Mouse (Mus musculus) liver, postnatal 0 days (tissue): ENCODE measurements at regions not wholly inside any gene's neighbourhood (a gene's known extent, or its start where the extent isn't known, plus 50 kb on each side); places are given as distances from the start of the nearest gene placed in this dataset.

Experiments used
- ATAC-seq: fragments of 200-750 bp; cut with Nextera tagmentation; 2 replicates; pipeline ENCODE4 v1.8.0; 2017; ENCODE audit warnings: mild to moderate bottlenecking, moderate library complexity
- DNase-seq: peaks from one replicate; pipeline ENCODE4 v3.0.0-alpha.2; 2016
- H3K27ac ChIP-seq: fragments of 300-500 bp; sonication (generic); 2 replicates; pipeline ENCODE4 v1.5.1; 2014; ENCODE audit warnings: antibody characterized with exemption, moderate library complexity, mild to moderate bottlenecking, low read depth
- H3K27me3 ChIP-seq: fragments of 300-500 bp; sonication (generic); 2 replicates; pipeline ENCODE4 v1.6.1; 2014; ENCODE audit warnings: low read length, control low read depth, mixed read lengths; ENCODE audit not compliant: insufficient read depth
- H3K36me3 ChIP-seq: fragments of 300-500 bp; sonication (generic); replicated peaks from 2 replicates; pipeline ENCODE4 v1.6.1; 2014; ENCODE audit warnings: mild to moderate bottlenecking, control low read depth, low read length, moderate library complexity, mixed read lengths; ENCODE audit not compliant: insufficient read depth
- H3K4me1 ChIP-seq: fragments of 300-500 bp; sonication (generic); 2 replicates; pipeline ENCODE4 v1.6.1; 2014; ENCODE audit warnings: antibody characterized with exemption, mild to moderate bottlenecking, control low read depth; ENCODE audit not compliant: insufficient read depth
- H3K4me2 ChIP-seq: fragments of 300-500 bp; sonication (generic); 2 replicates; pipeline ENCODE4 v1.6.1; 2014; ENCODE audit warnings: low read depth, mild to moderate bottlenecking, low read length, moderate library complexity, mixed read lengths
- H3K4me3 ChIP-seq: fragments of 300-500 bp; sonication (generic); 2 replicates; pipeline ENCODE4 v1.5.1; 2014; ENCODE audit warnings: low read depth, low read length
- H3K9ac ChIP-seq: fragments of 300-500 bp; sonication (generic); replicated peaks from 2 replicates; pipeline ENCODE4 v1.6.1; 2014; ENCODE audit warnings: mild to moderate bottlenecking, moderate library complexity
- H3K9me3 ChIP-seq: fragments of 300-500 bp; sonication (generic); 2 replicates; pipeline ENCODE4 v1.6.1; 2016; ENCODE audit warnings: mild to moderate bottlenecking, control low read depth, low read length, mixed read lengths
- CTCF ChIP-seq: sonication (generic); IDR thresholded peaks from 2 replicates; pipeline ENCODE4 v1.5.1; 2016; ENCODE audit warnings: antibody characterized with exemption, low read depth
- EP300 ChIP-seq: IDR thresholded peaks from 2 replicates; pipeline ENCODE4 v1.6.1; 2016; ENCODE audit warnings: antibody characterized with exemption, low read depth, mild to moderate bottlenecking
- WGBS: fragments of 180-500 bp; shearing (Covaris S2); extraction: QIAGEN DNeasy Blood & Tissue Kit; methylation state at CpG from one replicate; pipeline ENCODE4 v1.1.7; 2014; ENCODE audit not compliant: insufficient replicate concordance; 5-methylcytosine and 5-hydroxymethylcytosine counted together

DNA sequence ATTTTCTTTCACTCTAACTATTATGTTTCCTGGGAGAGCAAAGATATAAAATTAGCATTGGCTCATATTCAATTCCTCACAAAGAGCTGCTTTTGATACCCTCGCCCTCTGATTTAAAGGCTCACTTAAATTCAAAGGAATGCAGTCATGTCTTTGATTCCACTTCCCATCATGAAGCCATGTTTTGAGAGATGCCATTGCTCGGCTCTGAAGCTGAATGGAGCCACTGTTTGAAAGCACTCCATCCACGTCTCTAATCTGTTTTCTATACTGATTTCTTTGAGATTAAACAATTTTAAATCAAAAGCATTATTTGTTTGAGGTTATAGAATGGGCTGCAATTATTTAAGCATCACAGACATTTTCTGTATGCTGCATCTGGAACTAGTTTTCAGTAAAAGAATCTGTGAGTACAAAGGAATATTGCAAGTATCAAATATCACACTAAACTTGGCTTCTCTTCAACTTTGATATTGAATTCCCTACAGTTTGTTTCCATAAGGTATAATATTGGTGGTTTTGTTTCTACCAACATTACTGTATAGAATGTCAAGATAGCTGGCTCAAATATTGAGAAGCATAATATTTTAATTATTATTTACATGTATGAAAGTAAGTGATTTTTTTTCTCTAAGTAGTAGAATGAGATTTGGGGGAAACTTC lies 126.4 kb downstream of the Rpl10l start:
- TF ChIP-seq CTCF, result no peak
- no peak for TF ChIP-seq EP300
- 59% methylated on average over 3 of the region's 3 CpGs for WGBS
- H3K27me3 ChIP-seq, result no peaks in the 10 kb centered on the region
- H3K36me3 ChIP-seq, result no peaks in the 10 kb centered on the region
- no peaks in the 10 kb centered on the region for H3K9me3 ChIP-seq
- H3K9ac ChIP-seq, result no peak overlapping the region
- DNase-seq (no peak), ATAC-seq (no peak)
- no peak overlapping the region for H3K27ac ChIP-seq
- H3K4me2 ChIP-seq, result no peak overlapping the region
- no peak overlapping the region for H3K4me3 ChIP-seq
- H3K4me1 ChIP-seq, result no peaks in the 10 kb centered on the region

DNA sequence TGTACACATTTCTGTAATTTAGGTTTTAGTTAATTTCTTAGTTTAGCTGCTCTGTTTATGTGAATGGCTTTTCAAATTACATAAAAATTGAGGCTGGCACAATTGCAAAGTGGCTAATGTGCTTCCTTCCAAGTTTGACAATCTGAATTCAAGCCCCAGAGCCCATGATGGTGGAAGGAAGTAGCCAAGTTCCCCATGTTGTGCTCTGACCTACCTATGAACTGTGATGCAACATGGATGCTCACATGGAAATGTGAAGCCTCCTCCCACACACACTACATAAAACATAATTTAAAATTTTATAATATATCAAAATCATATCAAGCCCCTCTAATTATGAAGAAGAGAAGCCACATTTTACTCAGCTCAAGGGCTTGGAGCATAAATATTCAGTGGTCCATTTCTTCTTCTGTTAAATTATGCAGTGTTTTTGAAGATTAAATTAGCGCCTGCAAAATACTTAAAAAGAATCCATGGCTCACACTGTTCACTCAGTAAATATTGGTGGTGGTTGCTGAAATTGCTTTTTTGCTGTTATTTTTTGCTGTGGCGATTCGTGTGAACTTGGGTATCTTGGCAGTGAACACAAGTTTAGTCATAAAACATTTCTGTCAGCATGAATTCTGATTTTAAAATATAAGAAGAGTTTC lies 127.1 kb downstream of the Rpl10l start:
- Histone ChIP-seq H3K4me1 (no peaks in the 10 kb centered on the region), H3K27me3 (no peaks in the 10 kb centered on the region), H3K9me3 (no peaks in the 10 kb centered on the region), H3K4me3 (no peak overlapping the region), H3K36me3 (no peaks in the 10 kb centered on the region), H3K4me2 (no peak overlapping the region), H3K27ac (no peak overlapping the region), H3K9ac (no peak overlapping the region)
- DNase-seq (no peak), ATAC-seq (no peak)
- TF ChIP-seq EP300, result no peak
- TF ChIP-seq CTCF, result no peak
- 71% methylated on average over 3 of the region's 3 CpGs for WGBS

- no peaks in the 10 kb centered on the region for H3K36me3 ChIP-seq
- no peak overlapping the region for H3K4me2 ChIP-seq
- DNase-seq, result no peak
- H3K9ac ChIP-seq, result no peak overlapping the region
- ATAC-seq, result no peak
- H3K9me3 ChIP-seq, result no peaks in the 10 kb centered on the region
- no peaks in the 10 kb centered on the region for H3K4me1 ChIP-seq
- H3K27ac ChIP-seq, result no peak overlapping the region
- no peaks in the 10 kb centered on the region for H3K27me3 ChIP-seq
- H3K4me3 ChIP-seq, result no peak overlapping the region
- 31% methylated on average over 1 of the region's 1 CpGs for WGBS
- TF ChIP-seq EP300, result no peak
- TF ChIP-seq CTCF, result no peak
These were observed 153.3 kb downstream of the Rpl10l start for GRCm38 (mm10) chr12:66130909-66131308.

DNA sequence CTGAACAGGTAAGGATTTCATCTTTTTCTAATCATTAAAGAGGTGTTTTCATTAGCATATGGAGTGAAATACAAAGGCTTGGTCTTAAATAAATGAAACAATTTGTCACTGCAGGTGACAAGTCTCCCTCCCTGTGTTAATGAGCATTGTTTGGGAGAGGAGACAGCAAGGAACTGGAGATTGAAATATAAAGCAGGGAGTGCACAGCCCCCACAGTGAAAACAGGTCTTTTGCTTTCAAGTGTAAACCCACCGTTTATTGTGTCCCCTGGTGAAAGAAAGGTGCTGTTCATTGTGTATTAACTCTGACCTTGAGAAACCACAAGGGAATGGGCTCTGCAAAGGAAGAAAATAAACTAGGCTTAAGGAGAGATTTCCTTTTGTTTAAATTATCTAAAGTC lies 164.6 kb downstream of the Rpl10l start:
- H3K36me3 ChIP-seq, result no peaks in the 10 kb centered on the region
- no peak for TF ChIP-seq CTCF
- TF ChIP-seq EP300, result no peak
- H3K27me3 ChIP-seq, result no peaks in the 10 kb centered on the region
- 17% methylated on average over 1 of the region's 1 CpGs for WGBS
- no peak overlapping the region for H3K27ac ChIP-seq
- DNase-seq, result no peak
- no peak overlapping the region for H3K4me2 ChIP-seq
- H3K9ac ChIP-seq, result no peak overlapping the region
- ATAC-seq, result no peak
- no peaks in the 10 kb centered on the region for H3K4me1 ChIP-seq
- no peaks in the 10 kb centered on the region for H3K9me3 ChIP-seq
- no peak overlapping the region for H3K4me3 ChIP-seq

DNA sequence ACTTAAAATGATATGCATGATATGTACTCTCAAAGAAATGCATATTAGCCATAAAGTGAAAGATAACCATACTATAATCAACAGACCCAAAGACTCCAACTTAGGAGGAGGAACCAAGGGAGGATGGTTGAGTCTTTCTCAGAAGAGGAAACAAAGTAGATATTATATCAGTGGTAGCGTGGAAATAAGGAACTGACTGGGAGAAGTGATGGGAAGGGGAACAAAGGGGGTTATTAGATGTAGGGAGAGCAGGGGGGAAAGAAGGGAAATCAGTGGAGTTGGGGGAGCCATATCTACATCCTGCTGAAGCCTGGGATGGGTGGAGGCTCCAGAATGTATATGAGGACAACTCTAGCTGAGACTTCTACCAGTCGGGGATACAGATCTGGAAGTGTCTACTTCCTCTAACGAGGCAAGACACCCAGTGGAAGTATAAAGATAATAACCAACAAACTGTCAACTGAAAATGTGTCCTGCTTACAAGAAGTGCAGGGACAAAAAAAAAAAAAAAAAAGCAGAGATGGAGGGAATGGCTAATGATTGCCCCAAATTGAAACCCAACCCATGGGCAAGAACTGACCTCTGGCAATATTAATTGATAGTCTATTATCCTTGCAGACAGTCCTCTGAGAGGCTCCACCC lies 193.3 kb downstream of the Rpl10l start:
- H3K4me3 ChIP-seq, result no peak overlapping the region
- no peak overlapping the region for H3K27ac ChIP-seq
- H3K36me3 ChIP-seq, result no peaks in the 10 kb centered on the region
- WGBS, result 41% methylated on average over 3 of the region's 3 CpGs
- H3K4me1 ChIP-seq, result no peaks in the 10 kb centered on the region
- no peak for DNase-seq
- no peak overlapping the region for H3K9ac ChIP-seq
- no peaks in the 10 kb centered on the region for H3K9me3 ChIP-seq
- H3K4me2 ChIP-seq, result no peak overlapping the region
- ATAC-seq, result no peak
- no peak for TF ChIP-seq EP300
- TF ChIP-seq CTCF, result no peak
- H3K27me3 ChIP-seq, result no peaks in the 10 kb centered on the region

DNA sequence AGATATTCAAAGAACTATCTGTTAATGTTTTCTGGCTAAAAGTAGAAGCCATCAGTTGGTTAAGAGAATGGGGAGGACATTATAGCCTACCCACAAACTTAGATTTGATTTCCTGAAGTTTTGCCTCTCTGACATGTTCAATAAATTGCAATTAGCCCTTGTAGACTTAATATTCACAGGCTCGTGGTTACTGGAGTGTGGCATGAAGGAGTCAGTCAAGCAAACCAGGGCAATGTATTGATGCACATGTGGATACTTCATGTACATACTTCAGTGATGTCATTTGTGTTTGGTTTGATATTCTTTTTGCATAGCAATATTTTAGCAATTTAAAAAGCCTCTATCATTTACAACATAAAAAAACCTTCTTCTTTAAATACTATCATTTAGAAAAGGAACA lies 223.9 kb downstream of the Rpl10l start:
- 58% methylated on average over 1 of the region's 1 CpGs for WGBS
- Histone ChIP-seq H3K27me3 (no peaks in the 10 kb centered on the region), H3K9ac (no peak overlapping the region), H3K27ac (no peak overlapping the region), H3K4me2 (no peak overlapping the region), H3K36me3 (no peaks in the 10 kb centered on the region), H3K4me3 (no peak overlapping the region), H3K4me1 (no peaks in the 10 kb centered on the region), H3K9me3 (no peaks in the 10 kb centered on the region)
- ATAC-seq, result no peak
- no peak for DNase-seq
- TF ChIP-seq CTCF (no peak), EP300 (no peak)
